Mouse (Mus musculus): ENCODE data around the gene App. TPM values are rescaled to one million over a fixed set of nuclear protein-coding genes. Genes with fewer than 3 reads are reported as not detected.

The App gene
- polyA plus RNA-seq, 1 experiment from 2014 or later = 171 TPM

GRCm38 (mm10) chr16:85092183-85092582, 81.4 kb downstream of the App start:
- WGBS = 50% methylated on average over 1 of the region's 1 CpGs
- H3K36me3 ChIP-seq (replicated peaks) = no peaks in the 10 kb centered on the region
- H3K4me1 ChIP-seq = peaks cover 76% of the 10 kb centered on the region
- no peaks in the 10 kb centered on the region for H3K27me3 ChIP-seq
- H3K9ac ChIP-seq = no peak overlapping the region
- H3K27ac ChIP-seq = peak overlapping the region; percentile 76
- H3K4me3 ChIP-seq (replicated peaks) = no peak overlapping the region
- peak overlapping the region; percentile 15; the same call in 1 of the 2 replicates for H3K4me2 ChIP-seq
- no peaks in the 10 kb centered on the region for H3K9me3 ChIP-seq
- no peak for ATAC-seq (ENCODE audit: low FRiP score)

DNA sequence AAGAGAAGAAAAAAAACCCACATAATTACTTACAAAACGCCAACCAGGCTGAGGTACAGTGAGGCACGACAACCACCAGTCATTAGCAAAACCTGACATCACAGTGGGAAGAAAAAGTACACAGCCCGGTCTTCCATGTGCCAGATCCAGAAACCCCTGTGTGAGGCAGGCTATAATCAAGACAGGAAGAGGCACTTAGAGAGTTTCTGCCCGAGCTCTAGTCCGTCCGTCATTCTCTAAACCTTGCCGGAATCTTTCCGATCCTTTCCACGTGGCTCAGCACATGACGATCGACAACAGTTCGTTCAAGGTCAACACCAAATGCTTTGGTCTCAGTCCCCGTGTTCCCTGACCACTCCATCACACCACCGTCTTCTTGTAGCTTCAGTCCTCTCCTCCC, 82.6 kb downstream of the App start:
- no peaks in the 10 kb centered on the region for H3K9me3 ChIP-seq
- 65% methylated on average over 14 of the region's 14 CpGs for WGBS
- no peak for ATAC-seq (ENCODE audit: low FRiP score)
- no peak overlapping the region for H3K4me3 ChIP-seq (replicated peaks)
- H3K9ac ChIP-seq = no peak overlapping the region
- no peaks in the 10 kb centered on the region for H3K27me3 ChIP-seq
- H3K27ac ChIP-seq = peak overlapping the region; percentile 76
- H3K4me1 ChIP-seq = peaks cover 69% of the 10 kb centered on the region
- no peak overlapping the region for H3K4me2 ChIP-seq
- H3K36me3 ChIP-seq (replicated peaks) = no peaks in the 10 kb centered on the region

GRCm38 (mm10) chr16:85088126-85088525, 85.4 kb downstream of the App start:
- peaks cover 58% of the 10 kb centered on the region for H3K4me1 ChIP-seq
- no peaks in the 10 kb centered on the region for H3K36me3 ChIP-seq (replicated peaks)
- no peak overlapping the region for H3K4me3 ChIP-seq (replicated peaks)
- no peak overlapping the region for H3K4me2 ChIP-seq
- 71% methylated on average over 10 of the region's 10 CpGs for WGBS
- H3K9me3 ChIP-seq = no peaks in the 10 kb centered on the region
- no peaks in the 10 kb centered on the region for H3K27me3 ChIP-seq
- ATAC-seq (ENCODE audit: low FRiP score) = no peak
- no peak overlapping the region for H3K9ac ChIP-seq
- H3K27ac ChIP-seq = 0 out of 2 replicates have a peak overlapping the region, but pooled peaks have one; percentile 19

GRCm38 (mm10) chr16:85086303-85086702, 87.3 kb downstream of the App start:
- peaks cover 39% of the 10 kb centered on the region for H3K4me1 ChIP-seq
- no peak for ATAC-seq (ENCODE audit: low FRiP score)

DNA sequence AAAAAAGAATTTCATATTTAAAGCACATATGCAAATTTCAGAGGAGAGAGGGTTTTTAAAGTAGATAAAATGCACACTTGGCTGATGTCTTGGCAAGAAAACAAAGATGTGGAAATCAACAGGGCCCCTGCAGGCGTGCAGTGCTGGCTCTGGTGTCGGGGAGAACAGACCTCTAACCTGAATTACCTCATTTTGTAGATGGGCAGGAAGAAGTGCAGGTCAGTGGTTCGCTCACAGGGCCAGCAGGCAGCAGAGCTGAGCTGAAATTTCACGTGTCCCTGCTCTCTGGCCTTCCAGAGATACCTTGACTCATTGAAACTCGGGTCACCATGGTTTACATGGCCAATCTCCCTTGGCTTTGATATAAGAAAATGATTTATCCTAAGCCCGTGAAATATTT, 87.7 kb downstream of the App start:
- 83% methylated on average over 6 of the region's 6 CpGs for WGBS
- Histone ChIP-seq H3K27me3 (no peaks in the 10 kb centered on the region), H3K9ac (no peak overlapping the region), H3K4me1 (peaks cover 35% of the 10 kb centered on the region), H3K9me3 (no peaks in the 10 kb centered on the region), H3K4me3 (replicated peaks) (no peak overlapping the region), H3K27ac (no peak overlapping the region), H3K4me2 (no peak overlapping the region), H3K36me3 (replicated peaks) (peaks cover 13% of the 10 kb centered on the region)
- ATAC-seq (ENCODE audit: low FRiP score) = no peak

More at GRCm38 (mm10) chr16:85086303-85086702, 87.3 kb downstream of the App start:
- H3K27me3 ChIP-seq = no peaks in the 10 kb centered on the region
- no peak overlapping the region for H3K9ac ChIP-seq
- H3K9me3 ChIP-seq = no peaks in the 10 kb centered on the region
- 86% methylated on average over 14 of the region's 14 CpGs for WGBS
- H3K4me3 ChIP-seq (replicated peaks) = no peak overlapping the region
- peaks cover 13% of the 10 kb centered on the region for H3K36me3 ChIP-seq (replicated peaks)
- H3K4me2 ChIP-seq = no peak overlapping the region
- H3K27ac ChIP-seq = no peak overlapping the region

GRCm38 (mm10) chr16:85084152-85084551, 89.4 kb downstream of the App start:
- no peak overlapping the region for H3K9ac ChIP-seq
- peaks cover 24% of the 10 kb centered on the region for H3K36me3 ChIP-seq (replicated peaks)
- peaks cover 24% of the 10 kb centered on the region for H3K4me1 ChIP-seq
- H3K4me3 ChIP-seq (replicated peaks) = no peak overlapping the region
- no peaks in the 10 kb centered on the region for H3K9me3 ChIP-seq
- no peaks in the 10 kb centered on the region for H3K27me3 ChIP-seq
- no peak overlapping the region for H3K27ac ChIP-seq
- ATAC-seq (ENCODE audit: low FRiP score) = no peak
- no peak overlapping the region for H3K4me2 ChIP-seq
- WGBS = 94% methylated on average over 1 of the region's 1 CpGs

DNA sequence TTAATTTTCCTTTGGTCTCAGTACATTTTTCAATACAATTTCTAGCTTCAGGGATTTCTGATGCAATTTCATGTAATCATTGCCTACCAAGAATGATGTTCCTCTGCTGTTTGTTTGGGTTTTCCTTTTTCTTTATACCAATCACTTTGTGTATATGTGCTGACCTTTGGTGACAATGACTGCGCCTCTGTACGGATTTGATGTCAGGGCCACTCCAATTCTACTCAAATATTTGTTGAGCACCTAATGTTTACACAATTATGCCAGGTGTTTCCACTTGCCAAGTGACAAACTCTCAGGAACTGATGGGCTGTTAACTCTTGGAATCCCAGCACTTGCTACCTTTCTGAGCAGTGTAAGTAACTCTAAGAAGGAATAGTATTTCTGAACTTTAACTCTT, 98.2 kb downstream of the App start:
- H3K27ac ChIP-seq = no peak overlapping the region
- 90% methylated on average over 2 of the region's 2 CpGs for WGBS
- peaks cover 53% of the 10 kb centered on the region for H3K36me3 ChIP-seq (replicated peaks)
- no peaks in the 10 kb centered on the region for H3K27me3 ChIP-seq
- H3K4me3 ChIP-seq (replicated peaks) = no peak overlapping the region
- no peaks in the 10 kb centered on the region for H3K9me3 ChIP-seq
- no peaks in the 10 kb centered on the region for H3K4me1 ChIP-seq
- H3K4me2 ChIP-seq = no peak overlapping the region
- no peak for ATAC-seq (ENCODE audit: low FRiP score)
- no peak overlapping the region for H3K9ac ChIP-seq

DNA sequence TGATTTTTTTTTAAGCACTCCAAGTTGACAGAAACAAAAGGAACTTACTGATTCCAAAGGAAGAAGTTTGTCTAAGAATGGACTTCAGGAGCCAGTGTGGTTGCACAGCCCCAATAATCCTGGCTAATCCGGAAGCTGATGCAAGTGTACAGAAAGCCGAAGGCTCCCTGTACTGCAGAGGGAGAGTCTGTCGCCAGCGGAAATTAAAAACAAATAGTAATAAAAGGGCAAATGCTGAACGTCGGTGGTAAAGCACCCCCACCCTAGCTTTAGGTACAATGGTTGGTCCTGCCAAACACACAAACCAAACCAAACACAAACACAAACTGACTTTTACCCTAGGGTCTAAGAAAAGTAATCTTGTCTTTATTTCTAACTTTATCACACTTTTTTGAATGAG, 98.7 kb downstream of the App start:
- 87% methylated on average over 6 of the region's 6 CpGs for WGBS
- no peaks in the 10 kb centered on the region for H3K4me1 ChIP-seq
- H3K9ac ChIP-seq = no peak overlapping the region
- no peaks in the 10 kb centered on the region for H3K27me3 ChIP-seq
- H3K4me3 ChIP-seq (replicated peaks) = no peak overlapping the region
- peaks cover 48% of the 10 kb centered on the region for H3K36me3 ChIP-seq (replicated peaks)
- no peak overlapping the region for H3K4me2 ChIP-seq
- ATAC-seq (ENCODE audit: low FRiP score) = no peak
- no peaks in the 10 kb centered on the region for H3K9me3 ChIP-seq
- H3K27ac ChIP-seq = no peak overlapping the region

GRCm38 (mm10) chr16:85072624-85073023, 100.9 kb downstream of the App start:
- WGBS = 81% methylated on average over 12 of the region's 12 CpGs
- H3K4me3 ChIP-seq (replicated peaks) = no peak overlapping the region
- no peaks in the 10 kb centered on the region for H3K9me3 ChIP-seq
- no peak for ATAC-seq (ENCODE audit: low FRiP score)
- H3K27me3 ChIP-seq = no peaks in the 10 kb centered on the region
- no peak overlapping the region for H3K9ac ChIP-seq
- peaks cover 34% of the 10 kb centered on the region for H3K36me3 ChIP-seq (replicated peaks)
- H3K27ac ChIP-seq = no peak overlapping the region
- H3K4me2 ChIP-seq = no peak overlapping the region
- no peaks in the 10 kb centered on the region for H3K4me1 ChIP-seq

DNA sequence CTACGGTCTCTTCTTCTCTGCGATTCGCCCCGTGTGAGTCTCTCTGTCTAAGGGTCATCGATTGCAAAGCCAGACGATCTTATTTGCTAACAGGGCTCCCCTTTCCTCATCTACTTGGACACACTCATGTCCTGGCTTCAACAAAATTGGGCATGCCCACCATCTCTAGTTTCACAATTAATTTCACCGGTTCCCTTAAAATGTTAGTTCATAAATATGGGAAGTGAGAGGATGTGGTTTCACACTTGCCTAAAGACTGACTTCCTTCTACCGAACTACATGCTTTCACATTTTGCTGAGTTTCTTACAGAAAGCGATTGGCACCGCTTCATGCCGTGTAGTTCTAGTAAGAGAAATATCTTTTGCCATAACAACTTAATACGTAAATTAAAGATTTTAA, 101.8 kb downstream of the App start:
- Histone ChIP-seq H3K27ac (no peak overlapping the region), H3K27me3 (no peaks in the 10 kb centered on the region)

GRCm38 (mm10) chr16:85071248-85071647, 102.3 kb downstream of the App start:
- Histone ChIP-seq H3K4me3 (replicated peaks) (no peak overlapping the region), H3K9ac (no peak overlapping the region), H3K27ac (no peak overlapping the region), H3K4me2 (no peak overlapping the region), H3K27me3 (no peaks in the 10 kb centered on the region), H3K36me3 (replicated peaks) (peaks cover 26% of the 10 kb centered on the region), H3K4me1 (no peaks in the 10 kb centered on the region), H3K9me3 (no peaks in the 10 kb centered on the region)
- 96% methylated on average over 1 of the region's 1 CpGs for WGBS
- no peak for ATAC-seq (ENCODE audit: low FRiP score)

More for the DNA sequence above, 101.8 kb downstream of the App start:
- H3K4me3 ChIP-seq (replicated peaks) = no peak overlapping the region
- no peaks in the 10 kb centered on the region for H3K9me3 ChIP-seq
- H3K36me3 ChIP-seq (replicated peaks) = peaks cover 31% of the 10 kb centered on the region
- no peak for ATAC-seq (ENCODE audit: low FRiP score)
- H3K4me2 ChIP-seq = no peak overlapping the region
- 97% methylated on average over 12 of the region's 12 CpGs for WGBS
- no peak overlapping the region for H3K9ac ChIP-seq
- no peaks in the 10 kb centered on the region for H3K4me1 ChIP-seq

DNA sequence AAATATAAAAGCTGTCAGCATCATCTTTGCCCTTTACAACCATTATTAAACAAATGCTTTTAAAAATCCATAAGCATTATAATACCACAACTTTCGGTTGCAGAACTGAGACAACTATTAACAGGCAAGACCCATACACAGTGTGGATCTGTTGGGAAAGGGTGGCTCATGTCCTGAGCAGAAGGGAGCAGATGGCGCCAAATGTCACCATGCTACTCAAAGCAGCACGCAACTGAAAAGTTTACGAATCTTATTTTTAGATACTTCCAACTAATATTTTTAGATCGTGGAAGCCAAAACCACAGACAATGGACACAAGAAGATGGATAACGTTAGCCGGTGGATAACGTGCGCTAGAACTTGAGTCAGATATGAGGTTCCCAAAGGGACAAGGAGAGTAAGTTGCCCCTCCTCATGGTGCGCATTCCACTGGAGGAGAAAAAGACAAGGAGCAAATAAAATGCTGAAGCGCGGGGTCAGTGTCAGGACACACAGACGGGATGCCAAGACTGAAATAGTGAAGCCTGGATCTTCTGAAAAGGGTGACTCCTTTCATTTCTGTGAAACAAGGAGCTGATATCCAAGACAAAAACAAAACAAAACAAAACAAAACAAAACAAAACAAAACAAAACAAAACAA, 106.2 kb downstream of the App start:
- Histone ChIP-seq H3K4me2 (no peak overlapping the region), H3K9me3 (no peaks in the 10 kb centered on the region), H3K27me3 (no peaks in the 10 kb centered on the region), H3K36me3 (replicated peaks) (peaks cover 10% of the 10 kb centered on the region), H3K27ac (no peak overlapping the region), H3K4me3 (replicated peaks) (no peak overlapping the region), H3K9ac (no peak overlapping the region), H3K4me1 (no peaks in the 10 kb centered on the region)
- ATAC-seq (ENCODE audit: low FRiP score) = no peak
- WGBS = 94% methylated on average over 13 of the region's 13 CpGs

- 89% methylated on average over 11 of the region's 11 CpGs for WGBS
Observed at GRCm38 (mm10) chr16:85066227-85066626, 107.3 kb downstream of the App start.

More at GRCm38 (mm10) chr16:85066227-85066626, 107.3 kb downstream of the App start:
- peaks cover 5% of the 10 kb centered on the region for H3K36me3 ChIP-seq (replicated peaks)
- H3K9ac ChIP-seq = no peak overlapping the region
- H3K27me3 ChIP-seq = no peaks in the 10 kb centered on the region
- H3K9me3 ChIP-seq = no peaks in the 10 kb centered on the region
- no peak overlapping the region for H3K27ac ChIP-seq
- no peak for ATAC-seq (ENCODE audit: low FRiP score)
- no peaks in the 10 kb centered on the region for H3K4me1 ChIP-seq
- H3K4me3 ChIP-seq (replicated peaks) = no peak overlapping the region
- H3K4me2 ChIP-seq = no peak overlapping the region

Measured in forebrain, embryonic 12.5 days (tissue).